Mouse (Mus musculus): ENCODE results near the gene Insl5.

The Insl5 gene

GRCm38 (mm10) chr4:103026621-103027020 is at the start of gene Insl5:
Gene Insl5, minus strand, starts transcription at chr4:103026842.
- DNase-seq, result no peak

DNA sequence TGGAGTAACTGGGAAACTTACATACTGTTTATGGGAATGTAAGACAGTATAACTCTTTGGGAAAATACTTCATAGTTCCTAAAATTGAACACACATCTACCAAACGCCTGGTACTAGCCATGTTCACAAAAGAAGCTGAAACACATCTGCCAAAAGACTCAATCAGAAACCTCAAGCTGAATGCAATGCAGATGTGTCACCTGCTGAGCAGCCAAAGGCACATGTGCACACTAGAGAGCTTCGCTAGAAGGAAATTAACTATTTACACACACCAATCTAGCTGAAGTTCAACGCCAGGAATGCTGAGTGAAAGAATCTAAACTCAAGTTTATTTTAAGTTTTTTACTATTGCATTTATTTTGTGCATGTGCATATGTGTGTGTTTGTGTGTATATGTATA is 44.0 kb upstream of the Insl5 start:
- no peak for DNase-seq

DNA sequence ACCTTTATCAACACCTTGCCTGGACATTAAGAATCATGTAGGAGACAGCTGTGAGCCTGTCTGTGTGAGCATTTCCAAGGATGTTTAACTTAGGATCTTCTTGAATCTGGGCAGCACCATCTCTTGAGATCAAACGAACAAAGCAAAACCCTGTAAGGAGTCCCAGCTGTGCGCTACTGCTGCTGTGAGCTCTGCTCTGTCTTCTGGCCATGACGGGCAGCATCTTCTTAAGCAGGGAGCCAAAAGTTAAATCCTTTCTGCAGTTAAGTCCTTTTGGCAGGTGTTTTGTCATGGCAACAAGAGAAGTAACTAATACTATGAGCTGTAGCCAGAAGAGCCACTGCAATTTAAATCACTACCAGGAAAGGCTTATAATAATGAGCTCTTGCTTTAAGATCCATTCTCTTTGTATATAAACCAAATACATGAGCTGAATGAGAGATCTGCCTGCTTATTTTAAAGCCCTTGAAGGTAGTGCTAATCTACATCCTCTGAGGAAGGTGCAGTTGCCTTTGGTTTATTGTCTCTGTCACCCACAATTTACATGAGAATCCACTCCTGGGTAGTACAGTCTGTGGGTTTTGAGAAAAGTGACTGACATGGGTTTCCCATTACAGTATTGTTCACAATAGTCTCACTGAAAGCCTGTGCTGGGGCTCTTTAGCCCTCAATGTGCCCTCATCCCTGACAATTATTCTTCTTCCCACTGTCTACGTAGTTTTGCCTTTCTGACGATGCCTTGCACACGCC is 41.4 kb upstream of the Insl5 start:
- DNase-seq, result no peak

GRCm38 (mm10) chr4:103064976-103065375 is 38.3 kb upstream of the Insl5 start:
- DNase-seq, result no peak

DNA sequence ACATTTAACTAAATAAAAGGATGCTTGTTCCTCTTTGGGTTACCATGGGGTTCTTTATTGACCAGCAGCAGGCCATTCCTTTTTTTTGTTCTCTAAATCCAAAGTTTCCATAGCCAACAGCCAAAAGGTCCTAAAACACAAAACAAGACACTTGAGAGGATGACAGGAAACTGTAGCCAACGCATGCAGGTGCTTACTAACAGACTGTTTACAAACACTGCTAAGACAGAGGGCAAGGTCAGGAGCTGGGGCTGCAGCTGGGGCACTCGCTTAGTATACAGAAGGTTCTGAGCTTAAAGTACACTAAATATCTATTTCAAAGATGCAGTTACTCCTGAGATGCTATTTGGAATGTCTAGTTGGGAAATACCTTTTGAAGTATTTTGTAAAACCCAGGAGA is 37.8 kb upstream of the Insl5 start:
- DNase-seq, result no peak

GRCm38 (mm10) chr4:103056909-103057308 is 30.3 kb upstream of the Insl5 start:
- DNase-seq, result no peak

- no peak for DNase-seq
Observed at GRCm38 (mm10) chr4:103048046-103048445, 21.4 kb upstream of the Insl5 start.

GRCm38 (mm10) chr4:103042997-103043396 is 16.4 kb upstream of the Insl5 start:
- DNase-seq, result no peak

GRCm38 (mm10) chr4:103039838-103040191 is 13.2 kb upstream of the Insl5 start:
- DNase-seq, result no peak

- no peak for DNase-seq
Observed at GRCm38 (mm10) chr4:103039103-103039837, 12.6 kb upstream of the Insl5 start.

DNA sequence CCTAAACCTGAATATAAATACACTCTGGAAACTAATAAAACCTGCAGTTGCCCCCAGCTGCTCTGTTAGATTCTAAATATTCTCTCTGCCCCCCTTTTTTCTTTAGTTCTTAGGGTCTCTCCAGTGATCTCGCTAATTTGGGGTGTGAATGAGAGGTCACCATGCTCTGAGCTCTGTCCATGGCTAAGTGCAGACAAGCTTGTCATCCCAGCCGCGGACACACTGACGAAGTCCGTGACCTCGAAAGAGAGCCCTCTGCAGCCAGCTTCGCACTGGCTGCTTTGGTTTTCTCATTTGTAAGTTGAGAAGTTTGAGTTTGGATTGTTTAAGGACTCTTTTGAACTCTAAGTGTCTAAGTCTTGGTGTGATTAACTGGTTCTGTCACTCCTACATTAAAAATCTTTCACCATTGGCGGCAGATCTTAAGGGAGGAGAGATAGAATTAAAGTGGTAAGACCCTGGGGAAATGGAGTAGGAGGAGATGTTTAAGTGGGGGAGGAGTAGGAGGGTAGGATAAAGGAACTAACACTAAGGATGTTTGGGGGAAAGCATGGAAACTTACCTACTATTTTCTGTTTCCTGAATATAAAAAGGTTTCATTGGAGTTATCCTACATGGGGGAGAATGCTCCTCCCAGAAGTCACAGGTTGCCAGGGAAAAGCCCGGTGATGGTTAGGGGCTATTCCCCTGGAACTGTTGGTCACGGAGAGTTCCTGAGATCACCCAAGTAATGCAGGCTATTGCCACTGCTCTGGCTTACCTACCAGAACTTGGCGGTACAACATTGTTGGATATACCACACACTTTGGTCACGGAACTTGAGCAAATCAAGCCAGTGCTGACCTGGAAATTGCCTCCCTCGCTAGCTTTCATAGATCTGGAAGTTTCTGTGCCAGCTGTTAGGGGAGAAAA is 1.8 kb upstream of the Insl5 start:
- no peak for DNase-seq

GRCm38 (mm10) chr4:103027745-103028144 is 1.1 kb upstream of the Insl5 start:
- DNase-seq, result no peak

GRCm38 (mm10) chr4:103013490-103013889 is 13.2 kb downstream of the Insl5 start:
- no peak for DNase-seq

- DNase-seq, result no peak
Observed at GRCm38 (mm10) chr4:103011823-103012222, 14.8 kb downstream of the Insl5 start.

DNA sequence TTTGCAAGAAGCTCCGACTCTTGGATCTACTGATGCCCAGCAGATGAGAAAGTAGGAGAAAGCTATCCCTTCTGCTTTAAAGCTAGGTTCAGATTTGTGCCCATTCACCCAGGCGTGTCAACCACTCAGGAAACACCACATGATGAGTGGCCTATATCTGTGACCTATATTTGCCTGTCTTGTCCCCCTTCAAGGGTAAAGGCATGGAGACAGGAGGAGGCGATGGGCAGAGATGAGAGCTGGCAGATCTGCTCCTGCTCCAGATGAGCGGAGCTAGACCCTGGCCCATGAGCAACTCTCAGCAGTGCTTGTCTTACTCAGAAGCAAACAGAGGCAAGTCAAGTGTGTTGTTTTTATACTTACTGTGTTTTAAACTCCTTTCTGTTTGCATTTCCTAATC is 15.9 kb downstream of the Insl5 start:
- no peak for DNase-seq

- DNase-seq, result no peak
Observed at GRCm38 (mm10) chr4:103006943-103007418, 19.7 kb downstream of the Insl5 start.

- no peak for DNase-seq
Observed at GRCm38 (mm10) chr4:103006266-103006665, 20.4 kb downstream of the Insl5 start.

GRCm38 (mm10) chr4:103005190-103005945 is 21.3 kb downstream of the Insl5 start:
- no peak for DNase-seq

DNA sequence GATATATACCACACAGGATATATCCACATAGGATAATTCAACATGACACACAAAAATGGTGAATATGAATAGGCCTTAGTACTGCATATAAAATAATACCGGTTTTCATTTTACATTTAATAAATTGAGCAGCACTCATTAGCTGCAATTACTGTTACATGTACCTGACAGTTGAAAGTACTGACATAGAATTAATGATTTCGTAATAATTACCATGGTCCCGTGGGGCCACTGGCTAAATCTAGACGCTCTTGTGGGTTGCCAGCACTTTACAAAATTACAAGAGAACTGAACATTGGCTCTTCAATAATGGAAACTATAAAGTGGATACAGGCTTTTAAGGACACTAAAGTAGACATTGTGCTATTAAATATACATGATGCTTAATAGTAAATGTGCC is 22.0 kb downstream of the Insl5 start:
- DNase-seq, result no peak

DNA sequence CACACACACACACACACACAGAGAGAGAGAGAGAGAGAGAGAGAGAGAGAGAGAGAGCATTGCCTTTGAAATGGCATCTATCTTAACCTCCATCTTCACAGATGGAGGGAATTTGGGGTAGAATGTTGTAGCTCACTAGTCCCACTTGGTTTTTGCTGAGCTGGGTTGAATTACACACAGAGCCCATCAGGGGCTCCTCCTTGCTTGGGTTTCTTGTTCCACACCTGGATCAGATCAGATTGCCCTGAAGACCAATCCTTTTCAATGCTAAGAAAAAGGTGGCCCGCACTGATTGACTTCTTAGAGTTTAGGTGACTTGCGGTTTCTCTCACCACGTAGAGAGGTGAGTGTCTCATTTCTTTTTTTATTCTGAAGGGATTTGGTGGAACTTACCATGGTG is 35.0 kb downstream of the Insl5 start:
- DNase-seq, result no peak

DNA sequence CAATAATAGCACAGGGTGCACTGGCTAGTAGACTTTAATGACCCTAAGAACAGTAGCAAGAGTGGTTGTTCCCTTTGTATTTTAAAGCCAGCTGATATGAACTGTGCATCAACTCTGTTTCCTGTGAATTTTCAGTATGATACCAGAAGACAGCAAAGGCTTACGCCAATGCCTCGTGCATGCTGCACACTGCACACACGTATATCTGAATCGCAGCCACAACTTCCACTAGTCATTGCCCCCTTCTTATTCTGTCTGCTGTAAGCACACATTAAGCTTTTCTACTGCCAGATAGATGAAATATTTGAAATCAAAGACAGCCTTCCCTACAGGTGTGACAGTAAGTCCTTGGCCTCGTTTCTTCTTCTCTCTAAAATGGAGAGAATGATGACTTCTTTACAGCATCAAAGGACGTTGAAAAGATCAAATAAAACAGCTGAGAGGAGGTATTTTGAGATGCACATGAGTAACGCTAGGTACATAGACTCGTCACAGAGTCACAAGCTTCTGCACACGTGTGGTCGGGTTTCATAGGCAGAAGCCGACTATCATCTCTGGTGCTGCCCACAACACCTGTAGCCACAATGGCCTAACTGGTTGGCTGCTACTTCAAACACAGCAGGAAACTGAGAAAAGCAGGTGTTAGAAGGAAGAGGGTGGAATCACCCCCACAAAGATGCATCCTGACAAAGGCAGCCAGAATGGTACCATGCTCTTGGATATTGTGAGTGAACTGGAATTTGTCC is 35.9 kb downstream of the Insl5 start:
- no peak for DNase-seq

GRCm38 (mm10) chr4:102990016-102990415 is 36.6 kb downstream of the Insl5 start:
- no peak for DNase-seq

All from lung, postnatal 14 days (tissue).